Mouse (Mus musculus) hindbrain, postnatal 0 days (tissue): Measurements from ENCODE around the gene Dlg4. TPM values are rescaled to one million over a fixed set of nuclear protein-coding genes. Genes with fewer than 3 reads are reported as not detected.

Experiments
- ATAC-seq: fragments of 200-750 bp; cut with Nextera tagmentation; 2 replicates; pipeline ENCODE4 v1.8.0; 2017; ENCODE audit warnings: mild to moderate bottlenecking, moderate TSS enrichment, moderate library complexity
- DNase-seq: peaks from one replicate; pipeline ENCODE4 v3.0.0-alpha.2; 2015; ENCODE audit warnings: low spot score
- H3K27ac ChIP-seq: fragments of 300-500 bp; sonication (generic); 2 replicates; pipeline ENCODE4 v1.5.1; 2014; ENCODE audit warnings: mild to moderate bottlenecking
- H3K27me3 ChIP-seq: fragments of 300-500 bp; sonication (generic); 2 replicates; pipeline ENCODE4 v1.6.1; 2014; ENCODE audit warnings: low read length, mixed read lengths; ENCODE audit not compliant: insufficient read depth
- H3K36me3 ChIP-seq: fragments of 300-500 bp; sonication (generic); 2 replicates; pipeline ENCODE4 v1.6.1; 2014; ENCODE audit warnings: low read length, mixed read lengths; ENCODE audit not compliant: insufficient read depth
- H3K4me1 ChIP-seq: fragments of 300-500 bp; sonication (generic); 2 replicates; pipeline ENCODE4 v1.6.1; 2014; ENCODE audit warnings: antibody characterized with exemption, low read length, mixed read lengths; ENCODE audit not compliant: insufficient read depth
- H3K4me2 ChIP-seq: fragments of 300-500 bp; sonication (generic); 2 replicates; pipeline ENCODE4 v1.6.1; 2014; ENCODE audit warnings: low read depth, mild to moderate bottlenecking, low read length, moderate library complexity, mixed read lengths
- H3K4me3 ChIP-seq: fragments of 300-500 bp; sonication (generic); 2 replicates; pipeline ENCODE4 v1.5.1; 2014; ENCODE audit warnings: low read length
- H3K9ac ChIP-seq: fragments of 300-500 bp; sonication (generic); replicated peaks from 2 replicates; pipeline ENCODE4 v1.6.1; 2014; ENCODE audit warnings: mild to moderate bottlenecking, low read length, moderate library complexity, mixed read lengths
- H3K9me3 ChIP-seq: fragments of 300-500 bp; sonication (generic); 2 replicates; pipeline ENCODE4 v1.6.1; 2016; ENCODE audit warnings: low read length, mixed read lengths
- CTCF ChIP-seq: IDR thresholded peaks from 2 replicates; pipeline ENCODE4 v1.5.1; 2016; ENCODE audit warnings: antibody characterized with exemption, control low read depth, low read depth
- WGBS: fragments of 180-500 bp; shearing (Covaris S2); extraction: QIAGEN DNeasy Blood & Tissue Kit; methylation state at CpG from one replicate; pipeline ENCODE4 v1.1.7; 2014; 5-methylcytosine and 5-hydroxymethylcytosine counted together
- polyA plus RNA-seq: library from polyadenylated mRNA; unstranded; fragments of >200 nt; fragmentation: Nextera tagmentation; extraction: Ambion mirVana; gene quantifications from 2 replicates; pipeline ENCODE4 v1.2.1, GENCODE M21; 2015
- total RNA-seq: library from RNA; depleted of rRNA; stranded (reverse); fragments of >200 nt; gene quantifications from 2 replicates; pipeline ENCODE4 v1.2.3, GENCODE M21; 2014; rRNA removed

Dlg4 gene
- total RNA-seq (209 and 225 TPM in 2 replicates), polyA plus RNA-seq (18.8 and 22.4 TPM in 2 replicates)

- peaks cover 39% of the 10 kb centered on the region for H3K4me1 ChIP-seq
- H3K36me3 ChIP-seq: peaks cover 12% of the 10 kb centered on the region
- H3K27me3 ChIP-seq: no peaks in the 10 kb centered on the region
- TF ChIP-seq CTCF: no peak
- ATAC-seq (no peak), DNase-seq (no peak)
- H3K4me2 ChIP-seq: peak within 1 kb of the TSS; percentile 90
- WGBS: 80% methylated on average over 3 of the region's 3 CpGs
- peak within 1 kb of the TSS; percentile 95 for H3K27ac ChIP-seq
- H3K9ac ChIP-seq: peak within 1 kb of the TSS; percentile 92
- no peaks in the 10 kb centered on the region for H3K9me3 ChIP-seq
- peak within 1 kb of the TSS; percentile 80 for H3K4me3 ChIP-seq
Measured at GRCm38 (mm10) chr11:70016669-70017068, at the start of gene Dlg4. TSS of gene Dlg4 (plus strand) at chr11:70016942.

DNA sequence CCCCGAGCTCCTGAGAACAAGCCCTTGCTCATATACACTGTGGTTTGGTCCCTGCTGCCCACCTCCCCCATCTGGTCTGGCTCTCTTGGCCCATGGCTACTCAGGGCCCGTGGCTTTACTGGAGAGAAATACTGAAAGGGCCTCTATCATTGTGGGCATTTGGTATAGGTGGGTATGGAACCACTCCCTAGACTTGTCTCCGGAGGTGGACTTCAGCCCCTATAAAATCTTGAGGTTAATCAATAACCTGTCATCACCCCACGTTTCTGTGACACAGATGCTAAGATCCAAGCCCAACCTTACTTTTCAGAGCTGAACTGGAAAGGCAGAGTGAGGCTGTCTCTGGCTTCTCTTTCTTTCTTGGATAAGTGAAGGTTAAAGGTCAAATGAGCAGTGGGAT is 47.9 kb upstream of the Dlg4 start:
- Histone ChIP-seq H3K27ac (no peak overlapping the region), H3K4me3 (no peak overlapping the region), H3K4me1 (peaks cover 6% of the 10 kb centered on the region; the same call in 1 of the 2 replicates), H3K9me3 (no peaks in the 10 kb centered on the region), H3K4me2 (no peak overlapping the region), H3K27me3 (peaks cover 33% of the 10 kb centered on the region), H3K9ac (no peak overlapping the region), H3K36me3 (peaks cover 34% of the 10 kb centered on the region)
- ATAC-seq (no peak), DNase-seq (no peak)
- no peak for TF ChIP-seq CTCF
- 92% methylated on average over 4 of the region's 4 CpGs for WGBS

- Histone ChIP-seq H3K4me3 (no peak overlapping the region), H3K4me2 (no peak overlapping the region), H3K9ac (no peak overlapping the region), H3K4me1 (peaks cover 6% of the 10 kb centered on the region; the same call in 1 of the 2 replicates), H3K27me3 (peaks cover 19% of the 10 kb centered on the region; the same call in 1 of the 2 replicates), H3K9me3 (no peaks in the 10 kb centered on the region), H3K36me3 (peaks cover 44% of the 10 kb centered on the region), H3K27ac (no peak overlapping the region)
- no peak for TF ChIP-seq CTCF
- WGBS: 93% methylated on average over 6 of the region's 6 CpGs
- DNase-seq (no peak), ATAC-seq (no peak)
Measured at GRCm38 (mm10) chr11:69970222-69970621, 46.5 kb upstream of the Dlg4 start.

DNA sequence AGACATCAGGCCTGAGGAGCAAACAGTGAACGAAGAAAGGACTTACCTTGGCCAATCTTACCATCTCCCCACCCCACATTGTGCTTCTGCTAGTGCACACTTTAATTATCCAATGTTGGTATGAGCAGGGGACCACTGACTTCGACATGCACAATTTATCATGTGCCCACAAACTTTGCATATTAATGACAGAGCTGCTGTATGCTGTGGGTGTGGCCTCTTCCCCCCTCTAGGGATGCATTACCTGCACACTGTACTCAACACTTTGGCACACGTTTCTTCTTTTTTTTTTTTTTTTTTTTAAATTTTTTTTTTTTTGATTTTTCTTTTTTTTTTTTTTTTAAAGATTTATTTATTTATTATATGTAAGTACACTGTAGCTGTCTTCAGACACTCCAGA is 46.0 kb upstream of the Dlg4 start:
- Histone ChIP-seq H3K4me3 (no peak overlapping the region), H3K36me3 (peaks cover 44% of the 10 kb centered on the region), H3K27me3 (0 out of 2 replicates have a peak, but pooled peaks cover 16% of the 10 kb centered on the region), H3K4me2 (no peak overlapping the region), H3K9ac (no peak overlapping the region), H3K9me3 (no peaks in the 10 kb centered on the region), H3K27ac (no peak overlapping the region), H3K4me1 (peaks cover 6% of the 10 kb centered on the region; the same call in 1 of the 2 replicates)
- WGBS: 77% methylated on average over 3 of the region's 3 CpGs
- DNase-seq: no peak
- no peak for ATAC-seq
- no peak for TF ChIP-seq CTCF

DNA sequence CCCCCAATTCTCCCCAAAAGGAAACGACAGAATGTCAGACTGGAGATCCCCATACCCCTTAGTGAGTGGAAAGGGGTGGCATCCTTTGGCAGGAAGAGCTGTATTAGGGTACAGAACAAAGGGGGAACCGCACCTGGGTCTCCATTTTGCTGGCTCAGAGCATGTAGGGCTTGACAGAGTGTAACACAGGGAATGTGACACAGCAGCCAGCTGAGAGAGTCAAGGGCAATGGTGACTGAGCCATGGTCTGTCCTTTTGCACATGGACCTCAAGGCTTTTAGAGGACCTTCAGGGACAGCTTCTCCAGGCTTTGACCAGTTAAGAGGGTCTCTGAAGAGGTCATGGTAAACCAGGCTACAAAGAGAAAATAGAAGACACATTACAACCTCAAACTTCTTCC is 41.8 kb upstream of the Dlg4 start:
- H3K27ac ChIP-seq: no peak overlapping the region
- peaks cover 34% of the 10 kb centered on the region for H3K36me3 ChIP-seq
- no peak for ATAC-seq
- TF ChIP-seq CTCF: no peak
- H3K9me3 ChIP-seq: no peaks in the 10 kb centered on the region
- no peak for DNase-seq
- H3K27me3 ChIP-seq: no peaks in the 10 kb centered on the region
- H3K4me1 ChIP-seq: no peaks in the 10 kb centered on the region
- 91% methylated on average over 2 of the region's 2 CpGs for WGBS
- H3K9ac ChIP-seq: no peak overlapping the region
- no peak overlapping the region for H3K4me2 ChIP-seq
- no peak overlapping the region for H3K4me3 ChIP-seq

GRCm38 (mm10) chr11:69976271-69976670 is 40.5 kb upstream of the Dlg4 start:
- TF ChIP-seq CTCF: no peak
- no peak for DNase-seq
- Histone ChIP-seq H3K36me3 (peaks cover 25% of the 10 kb centered on the region), H3K4me1 (no peaks in the 10 kb centered on the region), H3K4me3 (no peak overlapping the region), H3K4me2 (no peak overlapping the region), H3K9me3 (no peaks in the 10 kb centered on the region), H3K27me3 (no peaks in the 10 kb centered on the region), H3K9ac (no peak overlapping the region), H3K27ac (no peak overlapping the region)
- no peak for ATAC-seq
- 85% methylated on average over 4 of the region's 4 CpGs for WGBS

GRCm38 (mm10) chr11:69979827-69980195 is 36.9 kb upstream of the Dlg4 start:
- WGBS: 4% methylated on average over 16 of the region's 16 CpGs
- H3K4me1 ChIP-seq: peaks cover 13% of the 10 kb centered on the region
- no peaks in the 10 kb centered on the region for H3K27me3 ChIP-seq
- H3K36me3 ChIP-seq: peaks cover 14% of the 10 kb centered on the region; the same call in 1 of the 2 replicates
- H3K4me3 ChIP-seq: peak overlapping the region; percentile 86
- TF ChIP-seq CTCF: no peak
- DNase-seq (no peak), ATAC-seq (no peak)
- peak overlapping the region; percentile 92 for H3K9ac ChIP-seq
- peak overlapping the region; percentile 91 for H3K4me2 ChIP-seq
- no peaks in the 10 kb centered on the region for H3K9me3 ChIP-seq
- H3K27ac ChIP-seq: peak overlapping the region; percentile 99
